Mouse (Mus musculus) liver, embryonic 16.5 days (tissue): ENCODE results near the gene Zfp69. TPM values are rescaled to one million over a fixed set of nuclear protein-coding genes. Genes with fewer than 3 reads are reported as not detected.

Experiments used
- ATAC-seq: fragments of 200-750 bp; cut with Nextera tagmentation; 2 replicates; pipeline ENCODE4 v1.8.0; 2017; ENCODE audit warnings: low read depth, mild to moderate bottlenecking, moderate number of reproducible peaks, moderate library complexity
- H3K27ac ChIP-seq: fragments of 300-500 bp; sonication (generic); 2 replicates; pipeline ENCODE4 v1.5.1; 2014; ENCODE audit warnings: mild to moderate bottlenecking, low read length
- H3K27me3 ChIP-seq: fragments of 300-500 bp; sonication (generic); 2 replicates; pipeline ENCODE4 v1.6.1; 2014; ENCODE audit warnings: low read depth, low read length, mixed read lengths; ENCODE audit not compliant: control insufficient read depth, insufficient read depth
- H3K36me3 ChIP-seq: fragments of 300-500 bp; sonication (generic); 2 replicates; pipeline ENCODE4 v1.6.1; 2014; ENCODE audit warnings: mild to moderate bottlenecking; ENCODE audit not compliant: control insufficient read depth, insufficient read depth
- H3K4me1 ChIP-seq: fragments of 300-500 bp; sonication (generic); 2 replicates; pipeline ENCODE4 v1.6.1; 2014; ENCODE audit warnings: low read depth, low read length, mixed read lengths; ENCODE audit not compliant: control insufficient read depth
- H3K4me2 ChIP-seq: fragments of 300-500 bp; sonication (generic); 2 replicates; pipeline ENCODE4 v1.6.1; 2014; ENCODE audit warnings: low read depth, low read length, mixed read lengths
- H3K4me3 ChIP-seq: fragments of 300-500 bp; sonication (generic); 2 replicates; pipeline ENCODE4 v1.5.1; 2014; ENCODE audit warnings: low read depth, mild to moderate bottlenecking, low read length
- H3K9ac ChIP-seq: fragments of 300-500 bp; sonication (generic); 2 replicates; pipeline ENCODE4 v1.6.1; 2014; ENCODE audit warnings: low read depth, low read length
- H3K9me3 ChIP-seq: fragments of 300-500 bp; sonication (generic); replicated peaks from 2 replicates; pipeline ENCODE4 v1.6.1; 2016; ENCODE audit warnings: low read length; ENCODE audit not compliant: control insufficient read depth
- WGBS: fragments of 180-500 bp; shearing (Covaris S2); extraction: QIAGEN DNeasy Blood & Tissue Kit; methylation state at CpG from one replicate; pipeline ENCODE4 v1.1.7; 2014; ENCODE audit not compliant: insufficient replicate concordance; 5-methylcytosine and 5-hydroxymethylcytosine counted together
- polyA plus RNA-seq: library from polyadenylated mRNA; unstranded; fragments of >200 nt; fragmentation: Nextera tagmentation; extraction: Ambion mirVana; gene quantifications from 2 replicates; pipeline ENCODE4 v1.2.1, GENCODE M21; 2015

Gene Zfp69
- polyA plus RNA-seq, 1 experiment from 2014 or later: 1.6 TPM

GRCm38 (mm10) chr4:120893656-120894401 lies 57.7 kb downstream of the Zfp69 start:
- Histone ChIP-seq H3K9me3 (no peaks in the 10 kb centered on the region), H3K36me3 (no peaks in the 10 kb centered on the region), H3K4me3 (no peak overlapping the region), H3K4me1 (no peaks in the 10 kb centered on the region), H3K9ac (no peak overlapping the region), H3K27ac (no peak overlapping the region), H3K4me2 (no peak overlapping the region), H3K27me3 (no peaks in the 10 kb centered on the region)
- ATAC-seq: no peak
- 59% methylated on average over 11 of the region's 11 CpGs for WGBS

GRCm38 (mm10) chr4:120892516-120892915 lies 59.0 kb downstream of the Zfp69 start:
- no peak overlapping the region for H3K4me3 ChIP-seq
- H3K9ac ChIP-seq: no peak overlapping the region
- H3K4me1 ChIP-seq: no peaks in the 10 kb centered on the region
- H3K27me3 ChIP-seq: no peaks in the 10 kb centered on the region
- no peaks in the 10 kb centered on the region for H3K36me3 ChIP-seq
- H3K9me3 ChIP-seq: no peaks in the 10 kb centered on the region
- WGBS: 28% methylated on average over 1 of the region's 1 CpGs
- H3K27ac ChIP-seq: no peak overlapping the region
- no peak overlapping the region for H3K4me2 ChIP-seq
- ATAC-seq: no peak

DNA sequence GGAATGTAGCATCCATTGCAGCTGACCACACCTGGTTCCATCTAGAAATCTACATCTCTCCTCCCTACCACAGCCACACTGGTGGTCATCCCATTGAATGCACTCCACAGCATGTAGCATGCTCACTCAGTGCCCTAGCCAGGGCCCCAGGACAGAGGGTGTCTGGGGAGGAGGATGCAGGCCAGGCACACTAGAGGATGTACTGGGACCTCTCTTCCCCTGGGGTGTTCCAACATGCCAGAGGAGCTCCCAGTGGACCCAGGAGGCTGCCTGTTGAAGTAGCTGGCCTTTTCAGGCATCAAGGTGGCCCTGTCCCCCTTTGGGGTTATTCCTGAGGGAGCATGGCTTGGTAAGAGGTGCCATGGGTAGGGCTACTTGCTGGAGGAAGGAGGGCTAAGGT lies 59.5 kb downstream of the Zfp69 start:
- Histone ChIP-seq H3K27ac (no peak overlapping the region), H3K9me3 (no peaks in the 10 kb centered on the region), H3K36me3 (no peaks in the 10 kb centered on the region), H3K4me1 (no peaks in the 10 kb centered on the region), H3K4me2 (no peak overlapping the region), H3K4me3 (no peak overlapping the region), H3K27me3 (no peaks in the 10 kb centered on the region), H3K9ac (no peak overlapping the region)
- no peak for ATAC-seq

- 52% methylated on average over 11 of the region's 11 CpGs for WGBS
These were observed 60.6 kb downstream of the Zfp69 start for GRCm38 (mm10) chr4:120890754-120891440.

DNA sequence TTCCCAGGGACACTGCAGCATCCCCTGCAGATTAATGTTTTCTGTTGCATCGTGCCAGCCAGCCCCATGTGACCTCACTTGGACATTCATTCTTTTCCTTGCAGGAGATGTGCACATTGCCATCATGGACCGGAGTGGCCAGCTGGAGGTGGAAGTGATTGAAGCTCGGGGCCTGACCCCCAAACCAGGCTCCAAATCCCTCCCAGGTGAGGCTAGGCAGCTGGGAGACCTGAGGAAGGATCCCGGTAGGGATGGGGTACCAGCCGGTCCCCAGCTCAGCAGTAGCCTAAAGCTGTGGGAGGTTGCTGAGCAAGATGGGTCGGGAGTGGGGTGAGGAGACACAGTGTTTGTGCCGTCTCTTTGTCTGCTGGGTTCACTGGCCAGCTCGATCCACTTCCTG lies 62.6 kb downstream of the Zfp69 start:
- H3K27ac ChIP-seq: no peak overlapping the region
- H3K4me2 ChIP-seq: no peak overlapping the region
- H3K9ac ChIP-seq: no peak overlapping the region
- H3K36me3 ChIP-seq: no peaks in the 10 kb centered on the region
- H3K9me3 ChIP-seq: no peaks in the 10 kb centered on the region
- ATAC-seq: no peak
- no peaks in the 10 kb centered on the region for H3K4me1 ChIP-seq
- H3K4me3 ChIP-seq: no peak overlapping the region
- 49% methylated on average over 8 of the region's 8 CpGs for WGBS
- no peaks in the 10 kb centered on the region for H3K27me3 ChIP-seq

More at GRCm38 (mm10) chr4:120890754-120891440, 60.6 kb downstream of the Zfp69 start:
- H3K27ac ChIP-seq: no peak overlapping the region
- no peaks in the 10 kb centered on the region for H3K36me3 ChIP-seq
- no peak overlapping the region for H3K4me2 ChIP-seq
- no peaks in the 10 kb centered on the region for H3K9me3 ChIP-seq
- H3K9ac ChIP-seq: no peak overlapping the region
- no peaks in the 10 kb centered on the region for H3K27me3 ChIP-seq
- no peak overlapping the region for H3K4me3 ChIP-seq
- no peak for ATAC-seq
- H3K4me1 ChIP-seq: no peaks in the 10 kb centered on the region

- ATAC-seq: no peak
These were observed 64.0 kb downstream of the Zfp69 start for GRCm38 (mm10) chr4:120887381-120888112.

GRCm38 (mm10) chr4:120886811-120887210 lies 64.7 kb downstream of the Zfp69 start:
- 71% methylated on average over 5 of the region's 5 CpGs for WGBS
- H3K4me1 ChIP-seq: no peaks in the 10 kb centered on the region
- no peak overlapping the region for H3K4me3 ChIP-seq
- no peak overlapping the region for H3K9ac ChIP-seq
- H3K36me3 ChIP-seq: no peaks in the 10 kb centered on the region
- no peak overlapping the region for H3K27ac ChIP-seq
- H3K9me3 ChIP-seq: no peaks in the 10 kb centered on the region
- no peak for ATAC-seq
- H3K27me3 ChIP-seq: no peaks in the 10 kb centered on the region
- no peak overlapping the region for H3K4me2 ChIP-seq

More at GRCm38 (mm10) chr4:120887381-120888112, 64.0 kb downstream of the Zfp69 start:
- no peak overlapping the region for H3K27ac ChIP-seq
- H3K4me3 ChIP-seq: no peak overlapping the region
- no peaks in the 10 kb centered on the region for H3K36me3 ChIP-seq
- 21% methylated on average over 8 of the region's 8 CpGs for WGBS
- H3K27me3 ChIP-seq: no peaks in the 10 kb centered on the region
- H3K9ac ChIP-seq: no peak overlapping the region
- H3K4me1 ChIP-seq: no peaks in the 10 kb centered on the region
- H3K9me3 ChIP-seq: no peaks in the 10 kb centered on the region
- H3K4me2 ChIP-seq: no peak overlapping the region

- H3K36me3 ChIP-seq: no peaks in the 10 kb centered on the region
- no peaks in the 10 kb centered on the region for H3K27me3 ChIP-seq
- no peak overlapping the region for H3K4me3 ChIP-seq
- H3K9me3 ChIP-seq: no peaks in the 10 kb centered on the region
- H3K9ac ChIP-seq: no peak overlapping the region
- no peak for ATAC-seq
- no peak overlapping the region for H3K27ac ChIP-seq
- H3K4me2 ChIP-seq: no peak overlapping the region
- H3K4me1 ChIP-seq: no peaks in the 10 kb centered on the region
- WGBS: 31% methylated on average over 4 of the region's 4 CpGs
These were observed 65.4 kb downstream of the Zfp69 start for GRCm38 (mm10) chr4:120886131-120886530.
